Mouse (Mus musculus): ENCODE results near the gene Rhobtb1.

DNA sequence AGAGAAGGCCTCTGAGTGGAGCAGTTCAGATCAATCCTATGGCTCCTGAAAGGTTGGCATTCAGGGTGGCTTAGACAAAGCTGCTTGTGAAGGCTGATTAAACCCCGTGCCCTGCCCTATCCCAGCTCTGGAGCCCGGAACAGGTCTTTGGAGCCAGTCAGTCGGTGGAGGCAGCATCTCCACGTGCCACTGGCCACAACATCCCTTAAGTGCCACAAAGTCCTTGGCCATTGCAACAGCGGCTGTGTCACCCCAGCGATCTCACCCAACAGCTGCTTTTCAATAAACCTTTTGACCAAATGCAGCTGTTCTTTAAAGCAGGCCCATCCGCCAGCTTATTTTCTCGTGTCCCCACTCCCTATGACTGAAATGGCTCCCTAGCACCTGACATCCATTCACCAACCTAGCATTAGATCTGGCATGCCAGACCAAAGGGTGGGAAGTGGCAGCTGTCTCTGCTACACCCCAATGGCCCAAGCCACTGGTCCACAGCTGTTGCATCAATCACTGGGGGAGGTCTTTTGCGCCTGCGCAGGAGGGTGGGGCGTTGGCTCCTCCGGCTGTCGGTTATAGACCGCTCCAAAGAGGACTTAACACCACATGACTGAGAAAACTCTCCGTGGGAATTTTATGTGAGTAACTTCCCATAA is 56.9 kb downstream of the Rhobtb1 start:
- TF ChIP-seq USF1 (IDR thresholded peaks at IDR 0.05; ENCODE audit: low read depth) (peak; percentile 51), MAX (IDR thresholded peaks at IDR 0.05; ENCODE audit: low read depth) (no peak), POLR2A (IDR thresholded peaks at IDR 0.05; ENCODE audit: insufficient read length, low read depth) (no peak), SRF (IDR thresholded peaks at IDR 0.05; ENCODE audit: control insufficient read depth, insufficient read length, low read depth) (no peak), TCF12 (IDR thresholded peaks at IDR 0.05; ENCODE audit: insufficient read depth, poor library complexity, severe bottlenecking) (peak; percentile 96), CEBPB (IDR thresholded peaks at IDR 0.05; ENCODE audit: insufficient read depth, poor library complexity, severe bottlenecking) (peak; percentile 53; the same call in 1 of the 2 replicates), MYOD1 (IDR thresholded peaks at IDR 0.05; ENCODE audit: control insufficient read depth in 1 of 3, insufficient read length in 2 of 3, low read depth in 2 of 3) (peak; percentile 94 to 98 (median 97)), REST (IDR thresholded peaks at IDR 0.05; ENCODE audit: insufficient read depth, insufficient read length) (no peak), E2F4 (IDR thresholded peaks at IDR 0.05; ENCODE audit: insufficient read depth) (no peak), MYOG (IDR thresholded peaks at IDR 0.05; ENCODE audit: control insufficient read depth in 1 of 3, insufficient read depth in 1 of 3, insufficient read length in 2 of 3, low read depth in 2 of 3) (peak; percentile 89 to 98 (median 93)), POLR2AphosphoS2 (IDR thresholded peaks at IDR 0.05; ENCODE audit: insufficient read length, low read depth) (peak; percentile 85), TCF3 (IDR thresholded peaks at IDR 0.05; ENCODE audit: insufficient read length, low read depth) (peak; percentile 93)
